Mouse (Mus musculus): ENCODE measurements around the gene Plscr3.

DNA sequence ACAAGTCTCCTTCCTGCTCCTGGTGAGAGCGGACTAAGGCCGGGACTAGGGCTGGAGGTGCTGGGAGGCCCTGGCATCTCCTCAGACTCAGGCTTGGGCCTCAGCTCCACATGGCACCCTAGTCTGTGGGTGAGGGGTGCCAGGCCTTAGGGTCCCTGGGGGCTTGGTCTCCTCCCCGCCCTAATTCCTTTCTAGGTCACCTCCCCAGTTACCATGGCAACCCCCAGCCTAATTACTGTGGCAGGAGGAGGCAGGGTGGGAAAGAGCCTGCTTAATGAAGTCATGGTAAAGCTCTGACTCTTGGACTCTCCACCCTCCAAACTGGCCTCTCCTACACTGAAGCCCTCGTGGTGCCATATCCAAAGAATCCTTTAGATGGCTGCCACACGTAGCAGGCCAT, 17.3 kb upstream of the Plscr3 start:
- no peak for TF ChIP-seq ZNF384 (IDR thresholded peaks at IDR 0.05; ENCODE audit: low read depth, low read length)
- TF ChIP-seq CTCF (conservative IDR thresholded peaks at IDR 0.05 in 1 of 2, IDR thresholded peaks at IDR 0.05 in 1 of 2; ENCODE audit: low read depth in 2 of 2, low read length in 2 of 2), result no peak
- TF ChIP-seq POLR2A (IDR thresholded peaks at IDR 0.05; ENCODE audit: low read depth, low read length), result no peak
- no peak for TF ChIP-seq SIN3A (IDR thresholded peaks at IDR 0.05; ENCODE audit: low read length)
- TF ChIP-seq POLR2AphosphoS2 (IDR thresholded peaks at IDR 0.05; ENCODE audit: low read depth, low read length), result no peak
- TF ChIP-seq USF1 (IDR thresholded peaks at IDR 0.05; ENCODE audit: low read depth, low read length), result no peak
- TF ChIP-seq NRF1 (IDR thresholded peaks at IDR 0.05; ENCODE audit: low read depth, low read length), result no peak
- no peak for TF ChIP-seq TBP (conservative IDR thresholded peaks at IDR 0.05; ENCODE audit: low read depth, low read length)
- no peak for TF ChIP-seq MXI1 (IDR thresholded peaks at IDR 0.05; ENCODE audit: low read depth, low read length)
- no peak for TF ChIP-seq CHD2 (IDR thresholded peaks at IDR 0.05; ENCODE audit: low read length)
- no peak for TF ChIP-seq NELFE (IDR thresholded peaks at IDR 0.05; ENCODE audit: low read depth, low read length)
- TF ChIP-seq MAZ (IDR thresholded peaks at IDR 0.05; ENCODE audit: low read depth, low read length), result no peak
- no peak for TF ChIP-seq ZKSCAN1 (IDR thresholded peaks at IDR 0.05; ENCODE audit: borderline replicate concordance, low read depth, low read length)
- no peak for TF ChIP-seq MAFK (IDR thresholded peaks at IDR 0.05; ENCODE audit: insufficient replicate concordance, low read length)
